In genomic region chr10:60262386-60262785, GRCm38 (mm10) we compare ENCODE assay signal across 9 mouse cellular contexts. TPM values are rescaled to one million over a fixed set of nuclear protein-coding genes. Genes with fewer than 3 reads are reported as not detected.
DNase-seq lines count a peak whose midpoint lies in the region; ATAC-seq and TF ChIP-seq lines count a peak whose summit lies in the region.
"Had no signal": no experiment of that assay in that cellular context is flagged by ENCODE, and none has a peak within 500 bp of the region (broad histone marks: within the 10 kb centered on the region; RNA-seq: fewer than 3 reads in every experiment).

No protein-coding gene starts in this region.

- H3K9ac ChIP-seq in embryonic facial prominence, embryonic 11.5 days (replicated peaks; ENCODE audit: low read length): no peak overlapping the region
- H3K9ac ChIP-seq in liver, embryonic 14.5 days (replicated peaks): no peak overlapping the region
- no peak overlapping the region for H3K9ac ChIP-seq in stomach, postnatal 0 days (ENCODE audit: low read length)

- TF ChIP-seq EP300 in liver, embryonic 14.5 days (IDR thresholded peaks at IDR 0.05; ENCODE audit: low read depth): no peak
- TF ChIP-seq EP300 in stomach, postnatal 0 days (optimal IDR thresholded peaks at IDR 0.05): no peak

- H3K27ac ChIP-seq in cerebellum, adult 2 months (ENCODE audit: insufficient read depth, low read length): no peak overlapping the region
- H3K27ac ChIP-seq in embryonic facial prominence, embryonic 11.5 days (replicated peaks; ENCODE audit: low read depth, low read length): no peak overlapping the region
- no peak overlapping the region for H3K27ac ChIP-seq in liver, embryonic 14.5 days
- no peak overlapping the region for H3K27ac ChIP-seq in stomach, postnatal 0 days (replicated peaks)

- no peaks in the 10 kb centered on the region for H3K4me1 ChIP-seq in cerebellum, adult 2 months (ENCODE audit: control insufficient read depth, insufficient read depth, low read length)
- H3K4me1 ChIP-seq in embryonic facial prominence, embryonic 11.5 days (ENCODE audit: control insufficient read depth, insufficient read depth, low read length): no peaks in the 10 kb centered on the region
- peaks cover 0 to 2% of the 10 kb centered on the region in 2 experiments; a peak in 2 of 4 replicates for H3K4me1 ChIP-seq in liver, embryonic 14.5 days (replicated peaks; ENCODE audit: control insufficient read depth in 2 of 2, insufficient read depth in 2 of 2, low read length in 1 of 2)
- H3K4me1 ChIP-seq in stomach, postnatal 0 days (replicated peaks; ENCODE audit: control insufficient read depth, insufficient read depth): 0 out of 2 replicates have a peak, but pooled peaks cover 2% of the 10 kb centered on the region

- no peak for TF ChIP-seq CTCF in cerebellum, adult 2 months (IDR thresholded peaks at IDR 0.05; ENCODE audit: borderline replicate concordance, insufficient read depth, low read depth, low read length)
- TF ChIP-seq CTCF in liver, embryonic 14.5 days (IDR thresholded peaks at IDR 0.05; ENCODE audit: low read depth): no peak
- TF ChIP-seq CTCF in stomach, postnatal 0 days (IDR thresholded peaks at IDR 0.05; ENCODE audit: low read depth): no peak

- no peak for ATAC-seq in embryonic facial prominence, embryonic 11.5 days (replicated peaks; ENCODE audit: insufficient number of reproducible peaks, low FRiP score, low TSS enrichment, low read depth)
- ATAC-seq in liver, embryonic 14.5 days (ENCODE audit: insufficient read depth): peak; percentile 26; the same call in 1 of the 2 replicates
- peak; percentile 83 for ATAC-seq in stomach, postnatal 0 days (ENCODE audit: low FRiP score, low TSS enrichment)

- no peaks in the 10 kb centered on the region for H3K36me3 ChIP-seq in embryonic facial prominence, embryonic 11.5 days (replicated peaks; ENCODE audit: control insufficient read depth, insufficient read depth, low read depth, low read length)
- H3K36me3 ChIP-seq in liver, embryonic 14.5 days (replicated peaks; ENCODE audit: control insufficient read depth, insufficient read depth, low read depth): no peaks in the 10 kb centered on the region
- H3K36me3 ChIP-seq in stomach, postnatal 0 days (ENCODE audit: control insufficient read depth, insufficient read depth, low read length): no peaks in the 10 kb centered on the region

- 20% methylated on average over 3 of the region's 3 CpGs for WGBS in cerebellum, adult 2 months
- WGBS in embryonic facial prominence, embryonic 11.5 days: 81% methylated on average over 3 of the region's 3 CpGs
- WGBS in liver, embryonic 14.5 days (ENCODE audit: insufficient replicate concordance): 21% methylated on average over 3 of the region's 3 CpGs
- WGBS in stomach, postnatal 0 days: 20% methylated on average over 3 of the region's 3 CpGs

- no peaks in the 10 kb centered on the region for H3K9me3 ChIP-seq in embryonic facial prominence, embryonic 11.5 days (replicated peaks; ENCODE audit: control insufficient read depth, low read length)
- H3K9me3 ChIP-seq in liver, embryonic 14.5 days (ENCODE audit: control insufficient read depth, low read length): no peaks in the 10 kb centered on the region
- no peaks in the 10 kb centered on the region for H3K9me3 ChIP-seq in stomach, postnatal 0 days (ENCODE audit: control insufficient read depth, low read length)
- H3K9me3 ChIP-seq: megakaryocyte, embryonic 14.5 days had no signal

- no peaks in the 10 kb centered on the region for H3K27me3 ChIP-seq in cerebellum, adult 2 months (ENCODE audit: control insufficient read depth, insufficient read depth, low read length)
- no peaks in the 10 kb centered on the region for H3K27me3 ChIP-seq in embryonic facial prominence, embryonic 11.5 days (ENCODE audit: control insufficient read depth, insufficient read depth, low read length)
- no peaks in the 10 kb centered on the region for H3K27me3 ChIP-seq in liver, embryonic 14.5 days (ENCODE audit: control insufficient read depth, insufficient read depth, low read length)
- H3K27me3 ChIP-seq in stomach, postnatal 0 days (ENCODE audit: control insufficient read depth, insufficient read depth, low read length): no peaks in the 10 kb centered on the region

- H3K4me3 ChIP-seq in cerebellum, adult 2 months (replicated peaks; ENCODE audit: insufficient read depth, low read depth, low read length): no peak overlapping the region
- no peak overlapping the region for H3K4me3 ChIP-seq in embryonic facial prominence, embryonic 11.5 days (ENCODE audit: low read depth, low read length)
- H3K4me3 ChIP-seq in liver, embryonic 14.5 days (ENCODE audit: insufficient read depth in 1 of 2, low read depth in 2 of 2, low read length in 2 of 2): no peak overlapping the region
- H3K4me3 ChIP-seq in stomach, postnatal 0 days (ENCODE audit: low read depth, low read length): no peak overlapping the region
- H3K4me3 ChIP-seq: megakaryocyte, embryonic 14.5 days had no signal

- peak; percentile 39 to 56 for DNase-seq in cerebellum, adult 2 months
- no peak for DNase-seq in cerebellum, adult 11-12 months
- peak; percentile 45 for DNase-seq in embryonic facial prominence, embryonic 11.5 days (ENCODE audit: low spot score)
- DNase-seq in heart, adult 9 months (ENCODE audit: low spot score in 2 of 2): peak; percentile 87 to 90
- DNase-seq in kidney, adult 9 months: peak; percentile 93
- no peak for DNase-seq in liver, embryonic 14.5 days (ENCODE audit: low read depth in 3 of 3, low spot score in 3 of 3)
- peak; percentile 26 to 77 for DNase-seq in natural killer cell, adult 2 months (ENCODE audit: low spot score in 2 of 2)
- peak; percentile 82 for DNase-seq in stomach, postnatal 0 days (ENCODE audit: low spot score)

- no peak for TF ChIP-seq POLR2A in cerebellum, adult 2 months (IDR thresholded peaks at IDR 0.05; ENCODE audit: borderline replicate concordance, insufficient read depth, low read length)

- no peak overlapping the region for H3K4me2 ChIP-seq in embryonic facial prominence, embryonic 11.5 days (ENCODE audit: low read depth, low read length)
- no peak overlapping the region for H3K4me2 ChIP-seq in liver, embryonic 14.5 days (ENCODE audit: low read depth)
- H3K4me2 ChIP-seq in stomach, postnatal 0 days (replicated peaks; ENCODE audit: low read depth): no peak overlapping the region

RNA-seq across cellular contexts. Expression of gene Psap, which starts 15.0 kb away (rescaled TPM):
- 2,061 and 2,091 TPM in 2 replicates for polyA plus RNA-seq in cerebellum, adult 2 months (2012; rRNA removed)
- polyA plus RNA-seq in embryonic facial prominence, embryonic 11.5 days (2014; fragmentation: Nextera tagmentation; extraction: Ambion mirVana): 64.2 and 74.4 TPM in 2 replicates
- 146 and 172 TPM in 2 replicates for polyA plus RNA-seq in liver, embryonic 14.5 days (2012; rRNA removed)
- 45.6 and 46.0 TPM in 2 replicates for polyA plus RNA-seq in liver, embryonic 14.5 days (2014; fragmentation: Nextera tagmentation; extraction: Ambion mirVana)
- 128 and 129 TPM in 2 replicates for polyA plus RNA-seq in stomach, postnatal 0 days (2015; fragmentation: Nextera tagmentation; extraction: Ambion mirVana)

RNA-seq across cellular contexts. Expression of gene Chst3, which starts 43.3 kb away (rescaled TPM):
- polyA plus RNA-seq in cerebellum, adult 2 months (2012; rRNA removed): 2.2 TPM in 2 replicates
- 0.86 and 1.4 TPM in 2 replicates for polyA plus RNA-seq in embryonic facial prominence, embryonic 11.5 days (2014; fragmentation: Nextera tagmentation; extraction: Ambion mirVana)
- polyA plus RNA-seq in liver, embryonic 14.5 days (2012; rRNA removed): 0.11 and 0.13 TPM in 2 replicates
- polyA plus RNA-seq in liver, embryonic 14.5 days (2014; fragmentation: Nextera tagmentation; extraction: Ambion mirVana): 0.09 TPM in 2 replicates
- polyA plus RNA-seq in stomach, postnatal 0 days (2015; fragmentation: Nextera tagmentation; extraction: Ambion mirVana): 1.1 and 1.4 TPM in 2 replicates

Comparison
In these comparisons a context has a peak if more than half of its experiments do, and no peak if none do; other contexts are left out.
1. DNase-seq: peak in cerebellum, adult 2 months (2 of 2), embryonic facial prominence, embryonic 11.5 days (single experiment), heart, adult 9 months (2 of 2), kidney, adult 9 months (single experiment), natural killer cell, adult 2 months (2 of 2) and stomach, postnatal 0 days (single experiment); none in cerebellum, adult 11-12 months (single experiment) and liver, embryonic 14.5 days (0 of 3).
2. RNA of gene Psap, which starts 15.0 kb away (polyA plus RNA-seq): 2,061 to 2,091 TPM in cerebellum, adult 2 months; 45.6 to 172 TPM in liver, embryonic 14.5 days, 128 to 129 TPM in stomach, postnatal 0 days and 64.2 to 74.4 TPM in embryonic facial prominence, embryonic 11.5 days; every median in the first group is over 10 times any median in the second.